Mouse (Mus musculus) stomach, embryonic 15.5 days (tissue): ENCODE results near the gene Gskip. TPM values are rescaled to one million over a fixed set of nuclear protein-coding genes. Genes with fewer than 3 reads are reported as not detected.

ENCODE experiments used
- ATAC-seq: fragments of 200-750 bp; cut with Nextera tagmentation; 2 replicates; pipeline ENCODE4 v1.8.0; 2017; ENCODE audit warnings: low read depth, moderate number of reproducible peaks, moderate TSS enrichment; ENCODE audit not compliant: insufficient read depth, low FRiP score
- H3K27ac ChIP-seq: fragments of 300-500 bp; sonication (generic); 2 replicates; pipeline ENCODE4 v1.5.1; 2015; ENCODE audit warnings: mild to moderate bottlenecking, inconsistent platforms
- H3K27me3 ChIP-seq: fragments of 300-500 bp; sonication (generic); replicated peaks from 2 replicates; pipeline ENCODE4 v1.6.1; 2015; ENCODE audit warnings: inconsistent platforms
- H3K36me3 ChIP-seq: fragments of 300-500 bp; sonication (generic); 2 replicates; pipeline ENCODE4 v1.6.1; 2015; ENCODE audit warnings: inconsistent platforms
- H3K4me1 ChIP-seq: fragments of 300-500 bp; sonication (generic); 2 replicates; pipeline ENCODE4 v1.6.1; 2015; ENCODE audit warnings: inconsistent platforms
- H3K4me2 ChIP-seq: fragments of 300-500 bp; sonication (generic); 2 replicates; pipeline ENCODE4 v1.6.1; 2015; ENCODE audit warnings: mild to moderate bottlenecking, inconsistent platforms
- H3K4me3 ChIP-seq: fragments of 300-500 bp; sonication (generic); replicated peaks from 2 replicates; pipeline ENCODE4 v1.5.1; 2015; ENCODE audit warnings: inconsistent platforms
- H3K9ac ChIP-seq: fragments of 300-500 bp; sonication (generic); 2 replicates; pipeline ENCODE4 v1.6.1; 2015; ENCODE audit warnings: inconsistent platforms
- H3K9me3 ChIP-seq: fragments of 300-500 bp; sonication (generic); 2 replicates; pipeline ENCODE4 v1.6.1; 2016; ENCODE audit warnings: inconsistent platforms
- WGBS: fragments of 180-500 bp; shearing (Covaris S2); methylation state at CpG from one replicate; pipeline ENCODE4 v1.1.7; 2015; 5-methylcytosine and 5-hydroxymethylcytosine counted together
- polyA plus RNA-seq: library from polyadenylated mRNA; unstranded; fragments of >200 nt; fragmentation: Nextera tagmentation; extraction: Ambion mirVana; gene quantifications from 2 replicates; pipeline ENCODE4 v1.2.1, GENCODE M21; 2015

Gskip gene
- polyA plus RNA-seq, 1 experiment from 2014 or later: 28.7 TPM

GRCm38 (mm10) chr12:105689435-105689834, 4.8 kb downstream of the Gskip start:
- Histone ChIP-seq H3K36me3 (no peaks in the 10 kb centered on the region), H3K4me1 (peaks cover 10% of the 10 kb centered on the region), H3K4me2 (no peak overlapping the region), H3K9me3 (no peaks in the 10 kb centered on the region), H3K27me3 (no peaks in the 10 kb centered on the region), H3K27ac (no peak overlapping the region), H3K9ac (no peak overlapping the region), H3K4me3 (no peak overlapping the region)
- ATAC-seq: no peak
- WGBS: 90% methylated on average over 13 of the region's 13 CpGs

GRCm38 (mm10) chr12:105694021-105694420, 9.4 kb downstream of the Gskip start:
- no peaks in the 10 kb centered on the region for H3K4me1 ChIP-seq
- H3K27me3 ChIP-seq: no peaks in the 10 kb centered on the region
- no peak overlapping the region for H3K9ac ChIP-seq
- 96% methylated on average over 2 of the region's 2 CpGs for WGBS
- no peak overlapping the region for H3K27ac ChIP-seq
- H3K36me3 ChIP-seq: no peaks in the 10 kb centered on the region; the same call in 1 of the 2 replicates
- ATAC-seq: no peak
- H3K4me3 ChIP-seq: no peak overlapping the region
- H3K9me3 ChIP-seq: no peaks in the 10 kb centered on the region
- H3K4me2 ChIP-seq: no peak overlapping the region

DNA sequence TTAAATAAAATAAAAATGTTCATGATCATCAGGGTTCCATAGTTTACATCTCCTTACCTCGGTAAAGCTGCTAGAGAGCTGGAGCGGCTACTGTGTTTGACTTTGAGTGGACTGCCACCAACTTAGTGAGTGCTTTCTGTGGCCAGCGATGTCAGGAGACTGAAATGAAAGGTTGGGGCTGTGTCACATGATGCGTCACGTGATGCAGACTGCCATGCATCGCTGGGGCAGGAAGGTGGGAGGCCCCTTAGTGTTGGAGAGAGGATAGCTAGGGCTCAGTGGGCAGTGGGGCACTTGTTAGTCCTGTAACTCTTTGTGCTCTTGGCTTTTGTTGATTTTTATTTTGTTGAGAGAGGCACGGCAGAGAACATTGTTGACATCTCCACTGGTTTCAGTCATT, 11.2 kb downstream of the Gskip start:
- no peak for ATAC-seq
- Histone ChIP-seq H3K4me3 (no peak overlapping the region), H3K36me3 (peaks cover 8% of the 10 kb centered on the region; the same call in 1 of the 2 replicates), H3K9me3 (no peaks in the 10 kb centered on the region), H3K9ac (no peak overlapping the region), H3K4me1 (no peaks in the 10 kb centered on the region), H3K27ac (no peak overlapping the region), H3K4me2 (no peak overlapping the region), H3K27me3 (no peaks in the 10 kb centered on the region)
- 83% methylated on average over 7 of the region's 7 CpGs for WGBS

DNA sequence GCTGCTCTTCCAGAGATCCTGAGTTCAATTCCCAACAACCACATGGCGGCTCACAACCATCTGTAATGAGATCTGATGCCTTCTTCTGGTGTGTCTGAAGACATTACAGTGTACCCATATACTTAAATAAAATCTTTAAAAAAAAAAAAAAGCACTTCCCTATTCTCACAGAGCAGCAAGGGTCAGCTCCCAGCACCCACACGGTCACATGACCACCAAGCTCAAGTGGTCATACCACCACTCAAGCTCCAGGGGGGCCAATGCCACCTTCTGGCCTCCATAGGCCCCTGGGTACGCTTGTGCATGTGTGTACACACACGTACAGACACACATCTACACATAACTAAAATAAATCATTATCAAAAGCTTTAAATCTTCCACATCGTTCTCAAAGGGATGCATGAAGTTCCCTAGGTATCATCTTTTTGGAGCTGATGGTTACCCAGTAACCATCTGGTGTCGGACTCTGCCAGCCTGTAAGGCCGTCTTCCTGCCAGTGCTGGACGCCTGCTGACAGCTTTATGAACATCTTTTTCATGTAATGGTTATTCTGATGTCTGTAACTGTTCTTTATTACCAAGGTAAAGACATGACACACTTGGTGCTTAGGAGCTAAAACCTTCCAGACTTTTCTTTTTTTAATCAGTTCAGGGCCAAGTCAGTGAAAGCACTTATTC, 12.6 kb downstream of the Gskip start:
- 88% methylated on average over 8 of the region's 8 CpGs for WGBS
- ATAC-seq: no peak

DNA sequence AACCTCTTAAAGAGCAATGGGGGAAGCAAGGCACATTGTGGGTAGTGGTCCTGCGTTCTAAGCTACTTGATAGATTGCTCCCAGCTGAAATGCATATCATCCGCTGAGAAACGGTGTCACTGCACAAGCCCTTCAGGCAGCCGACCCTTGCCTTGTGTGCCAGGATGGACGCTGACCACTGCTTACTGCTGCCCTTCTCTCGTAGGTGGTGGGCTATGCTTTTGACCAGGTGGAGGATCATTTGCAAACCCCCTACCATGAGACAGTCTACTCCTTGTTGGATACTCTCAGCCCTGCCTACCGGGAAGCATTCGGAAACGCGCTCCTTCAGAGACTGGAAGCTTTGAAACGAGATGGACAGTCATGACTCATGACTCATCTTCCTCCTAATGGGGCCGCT, 15.8 kb downstream of the Gskip start:
- no peak for ATAC-seq
- Histone ChIP-seq H3K27me3 (no peaks in the 10 kb centered on the region), H3K9me3 (no peaks in the 10 kb centered on the region), H3K36me3 (peaks cover 8% of the 10 kb centered on the region; the same call in 1 of the 2 replicates), H3K4me3 (no peak overlapping the region), H3K4me1 (peaks cover 2% of the 10 kb centered on the region; the same call in 1 of the 2 replicates), H3K27ac (no peak overlapping the region), H3K9ac (no peak overlapping the region), H3K4me2 (no peak overlapping the region)
- 90% methylated on average over 12 of the region's 12 CpGs for WGBS

More for the DNA sequence above, 12.6 kb downstream of the Gskip start:
- Histone ChIP-seq H3K36me3 (peaks cover 8% of the 10 kb centered on the region; the same call in 1 of the 2 replicates), H3K9ac (no peak overlapping the region), H3K9me3 (no peaks in the 10 kb centered on the region), H3K27me3 (no peaks in the 10 kb centered on the region), H3K4me2 (no peak overlapping the region), H3K27ac (no peak overlapping the region), H3K4me1 (no peaks in the 10 kb centered on the region), H3K4me3 (no peak overlapping the region)

DNA sequence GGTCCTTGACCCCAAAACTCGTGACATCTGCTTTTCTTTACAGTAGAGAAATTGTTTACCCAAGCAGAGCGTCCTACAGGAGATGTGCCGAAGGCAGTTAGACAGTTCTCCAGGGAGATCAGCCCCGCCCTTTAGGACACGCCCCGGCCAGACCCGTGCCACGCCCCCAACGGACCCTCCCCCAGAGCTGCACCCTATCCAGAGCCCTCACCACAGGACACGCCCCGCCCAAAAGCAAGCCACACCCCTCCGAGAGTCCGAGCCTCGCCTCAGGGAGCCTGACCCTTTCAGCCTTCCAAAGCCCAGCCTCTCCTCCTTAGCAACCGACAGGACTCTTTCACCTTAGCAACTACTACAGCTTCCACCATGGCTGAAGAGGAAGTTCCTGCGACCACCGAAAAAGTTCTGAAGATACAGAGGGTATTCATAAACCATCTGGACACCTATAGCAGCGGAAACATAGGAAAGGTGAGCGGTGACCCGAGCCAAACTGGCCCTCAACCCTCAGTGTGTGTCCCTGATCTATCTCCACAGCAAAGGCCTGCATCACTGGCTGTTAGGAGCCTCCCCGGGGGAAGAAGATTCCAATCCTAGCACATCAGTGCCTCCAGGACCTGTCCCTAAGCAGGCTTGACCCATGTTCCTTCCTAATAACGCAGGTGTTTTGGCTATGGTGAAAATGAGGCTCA, 21.3 kb downstream of the Gskip start, which contains the start of gene Ak7:
Gene Ak7 (plus strand): TSS at position 178 of the 689 bp plus-strand sequence.
- 11% methylated on average over 22 of the region's 22 CpGs for whole genome bisulfite sequencing
- peaks cover 4% of the 10 kb centered on the region; the same call in 1 of the 2 replicates for H3K4me1 ChIP-seq
- ATAC-seq: peak; percentile 95
- no peaks in the 10 kb centered on the region for H3K36me3 ChIP-seq
- H3K4me2 ChIP-seq: peak within 1 kb of the TSS; percentile 42
- no peaks in the 10 kb centered on the region for H3K9me3 ChIP-seq
- H3K27ac ChIP-seq: no peak within 1 kb of the TSS
- H3K4me3 ChIP-seq: no peak within 1 kb of the TSS; the same call in 1 of the 2 replicates
- H3K27me3 ChIP-seq: no peaks in the 10 kb centered on the region
- H3K9ac ChIP-seq: no peak within 1 kb of the TSS

- Histone ChIP-seq H3K27me3 (no peaks in the 10 kb centered on the region), H3K27ac (no peak overlapping the region), H3K9me3 (no peaks in the 10 kb centered on the region), H3K9ac (no peak overlapping the region), H3K4me2 (peak overlapping the region; percentile 24), H3K36me3 (no peaks in the 10 kb centered on the region), H3K4me1 (no peaks in the 10 kb centered on the region), H3K4me3 (no peak overlapping the region)
- no peak for ATAC-seq
- WGBS: 57% methylated on average over 17 of the region's 17 CpGs
Measured at GRCm38 (mm10) chr12:105718616-105719015, 34.0 kb downstream of the Gskip start.

- Histone ChIP-seq H3K36me3 (no peaks in the 10 kb centered on the region), H3K4me2 (no peak overlapping the region), H3K4me3 (no peak overlapping the region), H3K4me1 (no peaks in the 10 kb centered on the region), H3K9ac (no peak overlapping the region), H3K9me3 (no peaks in the 10 kb centered on the region), H3K27ac (no peak overlapping the region), H3K27me3 (no peaks in the 10 kb centered on the region)
- 63% methylated on average over 3 of the region's 3 CpGs for WGBS
- ATAC-seq: no peak
Measured at GRCm38 (mm10) chr12:105720196-105720595, 35.6 kb downstream of the Gskip start.

GRCm38 (mm10) chr12:105721452-105722132, 37.0 kb downstream of the Gskip start:
- WGBS: 59% methylated on average over 14 of the region's 14 CpGs
- H3K4me2 ChIP-seq: no peak overlapping the region
- ATAC-seq: no peak
- H3K27ac ChIP-seq: no peak overlapping the region
- no peaks in the 10 kb centered on the region for H3K36me3 ChIP-seq
- no peak overlapping the region for H3K4me3 ChIP-seq
- no peaks in the 10 kb centered on the region for H3K4me1 ChIP-seq
- no peaks in the 10 kb centered on the region for H3K9me3 ChIP-seq
- H3K9ac ChIP-seq: no peak overlapping the region
- no peaks in the 10 kb centered on the region for H3K27me3 ChIP-seq

DNA sequence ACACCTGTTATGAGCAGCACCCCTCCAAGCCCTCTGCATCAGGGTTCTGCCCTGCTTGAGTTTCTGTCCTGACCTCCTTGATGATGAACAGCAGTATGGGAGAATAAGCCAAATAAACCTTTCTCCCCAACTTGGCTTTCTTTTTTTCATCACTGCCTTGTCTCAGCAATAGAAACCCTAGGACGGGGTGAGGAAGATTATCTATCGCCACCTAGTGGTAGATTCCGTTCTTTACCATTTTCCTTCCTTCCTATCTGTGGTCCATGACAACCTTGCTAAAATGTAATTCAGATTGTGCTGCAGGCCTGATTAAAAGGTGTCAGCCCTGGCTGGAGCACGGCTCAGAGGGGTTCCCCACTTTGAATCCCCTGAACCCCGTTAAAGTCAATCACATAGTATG, 38.0 kb downstream of the Gskip start:
- Histone ChIP-seq H3K9me3 (no peaks in the 10 kb centered on the region), H3K4me1 (no peaks in the 10 kb centered on the region), H3K4me3 (no peak overlapping the region), H3K27me3 (no peaks in the 10 kb centered on the region), H3K9ac (no peak overlapping the region), H3K36me3 (no peaks in the 10 kb centered on the region), H3K4me2 (no peak overlapping the region), H3K27ac (no peak overlapping the region)
- no peak for ATAC-seq
- WGBS: 1% methylated on average over 5 of the region's 5 CpGs

DNA sequence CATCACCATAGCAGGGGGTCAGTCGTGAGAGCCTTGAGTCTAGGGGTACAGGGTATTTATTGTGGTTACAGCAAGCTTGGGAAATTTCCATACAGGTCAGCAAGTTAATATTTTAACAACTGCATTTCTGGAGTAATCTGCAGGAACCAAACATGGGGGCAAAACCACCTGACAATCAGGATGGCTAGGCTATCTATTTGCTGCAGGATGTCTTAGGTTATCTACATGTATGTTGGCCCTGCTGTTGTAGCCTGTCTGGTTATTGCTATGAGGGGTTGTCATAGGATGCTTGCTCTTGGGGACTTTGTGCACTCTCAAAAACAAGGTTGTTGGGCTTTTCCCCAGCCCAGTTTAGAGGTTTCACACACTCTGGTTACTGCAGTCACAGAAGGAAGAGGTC, 40.0 kb downstream of the Gskip start:
- 0 out of 2 replicates have a peak, but pooled peaks have one; percentile 36 for ATAC-seq
- no peak overlapping the region for H3K4me3 ChIP-seq
- H3K9ac ChIP-seq: no peak overlapping the region
- no peaks in the 10 kb centered on the region for H3K4me1 ChIP-seq
- no peaks in the 10 kb centered on the region for H3K27me3 ChIP-seq
- no peak overlapping the region for H3K27ac ChIP-seq
- WGBS: 53% methylated on average over 1 of the region's 1 CpGs
- H3K4me2 ChIP-seq: no peak overlapping the region
- H3K36me3 ChIP-seq: no peaks in the 10 kb centered on the region
- H3K9me3 ChIP-seq: no peaks in the 10 kb centered on the region

DNA sequence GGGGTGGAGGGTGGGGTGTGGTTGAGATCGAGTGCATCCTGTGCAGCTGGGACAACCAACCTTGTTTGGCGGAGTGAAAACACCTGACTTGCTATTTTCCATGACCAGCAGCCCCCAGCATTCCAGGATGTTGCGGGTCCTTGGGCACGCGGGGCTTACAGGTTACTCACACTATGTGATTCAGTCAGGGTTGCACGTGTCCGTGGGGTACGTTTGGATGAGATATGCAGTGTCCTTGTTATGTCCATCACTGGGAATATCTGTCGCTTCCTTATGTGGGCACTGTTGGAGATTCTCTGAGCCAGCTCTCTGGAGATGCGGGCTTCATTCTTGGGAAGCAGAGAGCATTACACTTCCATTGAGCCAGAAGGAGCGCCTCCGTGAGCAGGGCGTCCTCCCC, 41.1 kb downstream of the Gskip start:
- Histone ChIP-seq H3K9ac (no peak overlapping the region), H3K36me3 (no peaks in the 10 kb centered on the region), H3K27ac (no peak overlapping the region), H3K27me3 (no peaks in the 10 kb centered on the region), H3K4me2 (no peak overlapping the region), H3K4me1 (no peaks in the 10 kb centered on the region), H3K4me3 (no peak overlapping the region), H3K9me3 (no peaks in the 10 kb centered on the region)
- 78% methylated on average over 13 of the region's 13 CpGs for WGBS
- ATAC-seq: no peak
